Mouse (Mus musculus) forelimb bud, embryonic 11.5 days (tissue): ENCODE data around the gene Sbk1.
A peak's percentile ranks its signal among the peaks of the same experiment; 100 is the strongest.

Experiments
- DNase-seq: peaks from one replicate; pipeline ENCODE4 v3.0.0-alpha.2; 2012; ENCODE audit warnings: low read depth, low spot score

Sbk1 gene

DNA sequence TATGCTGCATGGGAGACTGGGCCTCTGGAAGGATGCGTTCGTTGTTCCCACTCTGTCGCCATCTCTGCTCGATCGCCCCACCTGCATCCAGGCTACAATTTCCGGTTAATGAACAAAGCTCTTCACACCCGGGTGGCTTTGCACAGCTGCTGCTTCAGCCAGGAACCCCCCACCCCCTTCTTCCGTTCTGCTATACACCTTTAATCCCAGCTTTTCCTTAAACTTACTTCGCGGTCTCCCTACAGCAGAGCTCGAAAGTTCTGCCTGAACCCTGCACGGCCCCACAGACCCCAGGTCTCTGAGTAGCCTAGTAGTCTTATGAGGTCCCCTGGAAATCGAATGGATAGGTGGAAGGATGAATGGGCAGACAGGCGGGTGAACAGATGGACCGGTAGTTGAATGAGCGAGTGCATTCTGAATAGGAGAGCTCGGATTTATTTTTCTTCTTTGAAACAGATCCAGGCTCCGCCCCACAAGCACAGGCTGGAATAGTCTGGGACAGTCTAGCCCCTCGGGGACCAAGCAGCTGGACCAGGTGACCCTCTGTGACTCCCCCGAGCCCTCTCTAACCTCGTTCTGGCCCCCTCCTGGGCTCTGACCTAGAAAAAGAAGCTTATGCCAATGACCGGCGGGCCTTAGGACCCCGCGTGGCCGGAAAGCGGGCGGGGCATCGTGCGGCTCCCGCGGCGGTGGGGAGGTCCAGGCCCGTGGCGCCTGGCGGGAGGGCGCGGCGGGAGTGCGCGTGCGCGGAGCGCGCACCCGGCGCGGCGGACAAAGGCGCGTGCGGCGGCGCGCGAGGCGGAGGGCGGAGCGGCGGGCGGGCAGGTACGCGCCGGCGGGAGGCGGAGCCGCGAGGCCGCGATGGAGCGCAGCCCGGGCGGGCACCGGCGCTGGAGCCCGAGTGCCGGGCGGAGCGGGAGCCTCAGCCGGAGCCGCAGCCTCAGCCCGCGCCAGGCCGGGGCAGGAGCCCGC, at the start of gene Sbk1:
Sbk1 (plus strand) TSS at position 908 of the 972 bp plus-strand sequence.
- peak; percentile 88 for DNase-seq

DNA sequence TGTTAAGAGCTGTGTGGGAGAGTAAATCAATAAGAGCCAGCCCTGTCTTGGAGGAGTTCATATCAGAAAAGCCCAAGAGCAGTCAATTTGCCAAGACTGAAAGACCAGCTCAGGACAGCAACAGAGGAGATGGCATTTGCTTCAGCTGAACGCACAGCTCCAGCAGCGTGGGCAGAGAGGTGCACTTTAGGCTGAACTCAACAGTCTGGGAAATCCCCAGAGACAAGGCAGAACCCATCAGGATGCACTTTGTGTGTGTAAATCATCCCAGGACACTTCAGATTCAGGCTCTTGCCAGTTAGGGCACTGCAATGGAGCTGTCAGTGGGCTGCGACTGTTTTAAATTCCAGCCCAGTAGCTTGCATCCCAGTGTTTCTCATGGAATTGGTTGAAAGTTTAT, 49.7 kb upstream of the Sbk1 start:
- no peak for DNase-seq

DNA sequence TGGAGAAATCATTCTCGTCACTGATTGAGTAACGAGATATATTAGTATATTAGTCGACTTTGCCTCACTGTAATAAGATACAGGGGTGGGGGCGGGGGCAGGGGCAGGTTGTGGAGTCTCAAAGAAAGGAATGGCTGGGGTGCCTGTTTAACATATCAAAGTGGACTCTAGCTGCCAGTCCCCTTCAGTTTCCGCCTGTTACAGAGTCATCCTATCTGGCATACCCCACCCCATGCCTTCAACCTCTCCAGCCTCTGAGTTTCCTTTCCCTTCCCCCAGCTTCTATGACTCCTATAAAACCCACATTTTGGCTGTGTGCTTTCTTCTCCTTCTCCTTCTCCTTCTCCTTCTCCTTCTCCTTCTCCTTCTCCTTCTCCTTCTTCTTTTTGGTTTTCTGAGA, 46.3 kb upstream of the Sbk1 start:
- DNase-seq, result no peak

DNA sequence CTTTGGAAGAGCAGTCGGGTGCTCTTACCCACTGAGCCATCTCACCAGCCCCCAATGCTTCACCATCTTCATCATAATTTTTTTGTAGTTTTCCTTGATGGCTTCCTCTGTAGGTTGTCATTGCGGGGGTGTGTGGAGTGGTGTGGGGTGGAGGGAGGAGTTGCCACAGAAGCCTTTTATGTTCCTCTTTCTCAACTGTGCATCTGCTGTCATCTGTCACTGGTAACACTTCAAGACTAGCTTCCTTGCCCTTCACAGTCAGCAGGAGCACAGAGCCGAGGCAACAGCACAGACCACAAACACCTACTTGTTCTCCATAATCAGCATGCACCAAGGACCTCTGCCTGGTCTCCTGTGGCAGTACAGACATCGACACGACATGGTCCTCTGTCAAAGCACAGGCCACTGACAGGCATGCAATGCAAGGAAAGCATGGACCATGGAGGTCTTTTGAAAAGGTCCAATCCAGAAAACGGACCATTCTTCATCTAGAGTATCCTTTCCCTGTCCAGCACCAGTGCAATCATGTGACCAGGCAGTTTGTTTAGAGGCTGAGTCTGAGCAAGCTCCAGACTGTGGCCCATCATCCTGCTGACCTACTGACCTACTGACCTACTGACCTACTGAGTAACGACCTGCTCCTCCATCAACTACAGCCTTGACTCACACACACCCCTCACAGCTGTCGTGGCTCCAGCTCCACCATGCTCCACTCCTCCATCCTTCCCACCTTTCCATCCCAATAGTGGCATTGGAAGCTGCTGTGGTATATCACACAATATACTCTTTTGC, 41.9 kb upstream of the Sbk1 start:
- DNase-seq, result no peak

DNA sequence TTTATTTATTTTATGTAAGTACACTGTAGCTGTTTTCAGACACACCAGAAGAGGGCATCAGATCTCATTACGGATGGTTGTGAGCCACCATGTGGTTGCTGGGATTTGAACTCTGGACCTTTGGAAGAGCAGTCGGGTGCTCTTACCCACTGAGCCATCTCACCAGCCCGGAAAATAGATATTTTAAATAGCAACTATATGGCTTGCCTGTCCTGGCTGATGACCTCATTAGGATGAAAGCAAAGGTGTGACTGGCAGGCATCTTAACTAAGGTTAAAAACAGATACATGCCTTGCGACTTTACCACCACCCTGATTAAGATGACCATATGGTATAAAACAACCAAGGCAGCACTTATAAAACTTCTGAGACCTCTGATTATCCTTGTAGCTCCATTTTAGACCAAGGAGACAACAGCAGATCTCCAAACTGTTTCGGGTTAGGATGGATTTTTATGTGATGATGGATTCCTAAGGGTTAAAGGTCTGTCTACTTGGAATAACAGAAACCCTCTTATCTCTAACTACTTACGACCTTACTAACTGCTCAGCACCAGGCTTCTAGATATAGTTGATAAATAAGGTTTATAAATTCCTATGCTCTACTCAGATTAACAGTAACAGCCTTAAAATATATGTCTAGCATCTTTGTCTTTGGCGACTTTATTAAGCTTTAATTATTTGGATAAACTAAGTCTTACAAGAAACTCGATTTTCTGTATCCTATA, 39.9 kb upstream of the Sbk1 start:
- no peak for DNase-seq

DNA sequence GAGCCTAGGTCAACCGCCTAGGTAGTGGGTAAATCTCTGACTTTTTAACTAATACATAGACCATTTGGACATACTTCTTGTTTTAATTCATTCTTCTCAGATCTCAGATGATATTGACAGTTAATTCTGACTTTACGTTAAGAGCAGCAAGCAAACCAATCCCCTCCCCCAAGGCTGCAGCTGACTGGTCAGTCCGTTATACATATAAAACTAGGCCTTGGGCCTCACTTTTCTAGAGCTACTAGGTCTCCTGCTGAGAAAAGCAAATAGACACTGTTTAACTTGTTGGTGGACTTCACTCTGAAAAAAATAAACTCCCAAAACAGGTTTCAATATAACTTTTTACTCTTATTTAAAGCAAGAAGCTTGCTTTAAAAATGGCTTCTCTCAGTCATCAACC, 37.8 kb upstream of the Sbk1 start:
- no peak for DNase-seq

DNA sequence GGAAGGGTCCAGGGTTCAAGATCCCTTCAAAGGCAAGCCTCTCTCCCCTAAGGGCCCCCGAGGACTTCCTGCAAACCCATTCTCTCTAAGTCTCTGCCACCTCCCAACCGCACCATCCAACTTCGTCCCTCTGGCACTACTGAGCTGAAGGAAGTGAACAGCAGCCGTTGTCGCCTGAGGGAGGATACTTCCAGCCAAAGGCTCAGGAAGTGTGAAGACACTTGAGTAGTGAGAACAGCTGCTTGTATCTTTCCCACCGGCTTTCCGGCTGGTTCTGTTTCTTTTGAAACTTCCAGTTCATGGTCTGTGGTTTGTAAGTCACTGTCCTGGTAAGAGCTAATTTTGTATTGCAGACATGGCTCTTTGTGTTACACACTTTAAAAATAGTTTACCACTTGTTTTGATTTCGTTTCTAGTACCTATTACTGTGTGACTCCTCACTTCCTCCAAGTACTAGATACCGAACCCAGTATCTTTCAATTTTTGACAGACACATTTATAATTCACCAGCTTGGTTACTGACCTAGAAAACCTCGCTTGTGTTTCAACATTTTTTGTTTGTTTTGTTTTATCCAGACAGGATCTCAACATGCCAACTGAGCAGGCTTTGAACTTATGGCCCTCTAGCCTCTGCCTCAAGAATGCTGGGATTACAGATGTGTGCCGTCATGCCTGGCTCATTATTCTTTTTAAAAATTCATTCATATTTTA, 36.2 kb upstream of the Sbk1 start:
- DNase-seq, result no peak

DNA sequence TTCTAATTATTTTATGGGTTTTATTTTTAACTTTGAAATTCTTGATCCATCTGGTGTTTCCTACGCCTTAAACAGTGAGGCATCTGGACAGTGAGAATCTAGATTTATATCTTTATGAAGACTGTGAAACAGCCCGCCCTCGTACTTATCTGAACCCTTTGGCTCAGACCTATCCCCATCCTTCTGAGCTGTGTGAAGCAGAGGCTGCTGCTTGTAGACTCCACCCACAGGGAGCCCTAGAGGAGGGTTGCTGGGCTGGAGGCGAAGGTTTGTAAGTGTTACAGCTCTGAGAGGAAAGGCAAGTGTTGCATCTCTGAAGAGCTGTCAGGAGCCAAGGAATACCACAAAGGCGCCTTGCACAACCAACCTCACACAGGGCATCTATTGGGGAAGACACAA, 35.6 kb upstream of the Sbk1 start:
- no peak for DNase-seq

DNA sequence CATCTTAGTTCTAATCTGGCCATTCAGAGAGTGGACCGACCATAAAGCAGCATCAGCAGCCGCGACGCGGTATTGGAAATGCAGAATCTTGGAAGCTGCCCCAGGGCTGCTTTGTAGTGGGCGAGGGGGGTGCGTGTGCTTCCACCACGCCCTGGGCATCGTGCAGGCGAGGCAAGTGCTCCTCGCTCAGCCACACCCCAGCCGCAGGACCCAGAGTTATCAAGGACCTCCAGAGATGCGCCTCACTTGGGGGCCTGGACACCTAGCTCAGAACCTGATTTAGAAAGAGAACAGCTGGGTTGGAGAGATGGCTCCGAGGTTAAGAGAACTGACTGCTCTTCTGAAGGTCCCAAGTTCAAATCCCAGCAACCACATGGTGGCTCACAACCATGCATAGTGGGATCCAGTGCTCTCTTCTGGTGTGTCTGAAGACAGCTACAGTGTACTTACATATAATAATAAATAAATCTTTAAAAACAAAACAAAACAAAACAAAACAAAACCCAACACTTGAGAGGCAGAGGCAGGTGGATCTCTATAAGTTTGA, 31.5 kb upstream of the Sbk1 start:
- no peak for DNase-seq

DNA sequence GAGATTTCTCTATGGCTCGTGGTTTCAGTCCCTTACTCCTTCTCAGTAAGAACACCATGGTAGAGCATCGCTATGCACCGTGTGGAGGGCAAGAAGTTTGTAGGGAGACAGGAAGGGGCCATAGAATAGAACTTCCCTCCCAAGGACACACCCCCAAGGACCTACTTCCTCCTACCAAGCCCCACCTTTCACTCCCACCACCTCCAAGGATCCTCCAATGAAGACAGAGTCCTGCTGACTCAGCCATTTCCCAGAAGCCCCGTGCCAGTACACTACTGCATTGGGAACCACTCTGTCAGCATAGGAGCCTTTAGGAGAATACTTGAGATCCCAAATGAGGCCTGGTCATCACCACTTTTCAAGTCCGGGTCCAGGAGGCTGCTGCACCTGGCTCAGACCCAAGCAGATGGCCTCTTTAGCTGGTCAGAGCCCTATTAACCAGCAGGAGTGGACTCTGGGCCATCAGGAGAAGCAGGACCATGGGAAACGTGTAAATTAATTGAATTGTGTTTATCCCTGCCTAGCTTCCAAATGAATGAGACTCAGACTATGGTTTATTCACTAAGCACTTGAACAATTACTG, 28.2 kb upstream of the Sbk1 start:
- no peak for DNase-seq

DNA sequence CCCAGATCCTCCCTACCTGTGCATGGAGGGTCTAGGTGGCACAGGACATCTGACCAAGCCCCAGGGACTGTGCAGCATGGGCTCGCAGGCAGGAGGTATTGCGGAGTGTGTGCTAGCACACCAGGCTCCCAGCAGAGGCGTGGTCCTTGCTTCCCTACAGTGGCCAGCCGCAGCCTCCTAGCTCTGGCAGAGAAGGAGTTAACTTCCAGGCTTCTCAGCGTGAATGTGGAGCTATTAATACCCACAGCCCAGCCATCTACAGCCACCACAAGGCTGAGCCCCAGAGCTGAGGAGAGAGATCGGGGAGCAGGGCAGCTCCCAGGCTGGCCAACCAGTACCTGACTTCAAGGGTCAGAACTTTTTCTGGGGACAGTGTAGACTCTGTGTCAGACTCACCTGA, 24.3 kb upstream of the Sbk1 start:
- DNase-seq, result peak; percentile 31

DNA sequence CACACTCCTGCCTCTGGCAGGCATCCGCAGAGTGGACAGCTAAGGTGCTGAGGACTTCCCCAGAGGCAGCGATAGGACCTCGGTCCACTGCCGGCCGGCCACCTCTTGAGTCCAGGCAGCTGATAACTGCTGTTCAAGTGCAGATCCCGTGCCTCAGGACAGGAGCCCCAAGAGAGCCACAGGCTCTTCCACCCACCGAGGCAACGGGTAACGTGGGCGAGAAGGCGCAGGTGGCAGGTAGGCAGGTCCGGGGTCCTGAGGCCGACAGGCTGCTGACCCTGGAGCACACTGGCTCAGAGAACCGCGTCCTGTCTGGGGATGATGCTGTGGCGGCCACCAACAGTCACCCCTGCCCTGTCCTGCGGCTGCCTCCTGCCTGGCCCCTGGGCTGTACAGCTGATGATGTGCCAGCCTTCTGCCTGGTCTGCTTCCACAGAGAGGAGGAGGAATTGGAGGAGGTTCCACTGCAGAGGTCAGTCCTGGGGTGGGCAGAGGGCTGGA, 23.7 kb upstream of the Sbk1 start:
- no peak for DNase-seq

DNA sequence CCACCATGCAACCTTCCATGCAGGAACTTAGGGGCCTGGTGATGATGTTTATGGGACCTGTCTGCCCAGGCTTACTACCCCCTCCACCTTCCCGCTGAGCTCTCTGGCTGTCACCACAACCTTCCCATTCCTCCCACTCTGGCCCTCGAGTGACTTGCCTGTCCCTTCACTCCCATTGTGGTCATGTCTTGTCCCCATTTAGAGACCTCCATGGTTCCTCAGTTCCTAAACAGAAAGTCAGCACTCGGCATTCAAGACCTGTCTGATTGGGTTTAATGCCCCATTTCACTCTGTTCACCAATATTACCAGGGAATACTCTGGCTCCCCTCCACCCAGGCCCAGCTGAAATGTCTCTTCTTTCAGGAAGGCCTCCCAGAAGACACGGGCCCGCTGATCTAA, 23.3 kb upstream of the Sbk1 start:
- no peak for DNase-seq

DNA sequence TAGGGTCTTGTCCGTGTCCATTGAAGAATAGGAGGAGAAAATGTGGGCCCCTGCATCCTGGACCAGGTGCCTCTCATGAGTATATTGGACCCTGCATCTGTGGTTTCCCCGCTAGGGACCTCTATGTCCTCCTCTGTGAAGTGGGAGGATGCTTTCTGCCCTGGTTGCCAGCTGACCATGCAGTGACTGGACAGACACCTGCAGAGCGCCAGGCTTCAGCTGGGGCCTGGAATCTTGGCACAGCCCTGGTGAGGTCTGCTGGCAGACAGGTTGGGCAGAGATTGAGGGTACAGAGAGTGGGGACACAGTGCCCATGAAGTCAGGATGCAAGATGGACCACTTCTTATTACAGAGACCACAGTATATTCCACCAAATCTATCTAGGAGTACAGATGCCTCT, 22.4 kb upstream of the Sbk1 start:
- DNase-seq, result no peak

DNA sequence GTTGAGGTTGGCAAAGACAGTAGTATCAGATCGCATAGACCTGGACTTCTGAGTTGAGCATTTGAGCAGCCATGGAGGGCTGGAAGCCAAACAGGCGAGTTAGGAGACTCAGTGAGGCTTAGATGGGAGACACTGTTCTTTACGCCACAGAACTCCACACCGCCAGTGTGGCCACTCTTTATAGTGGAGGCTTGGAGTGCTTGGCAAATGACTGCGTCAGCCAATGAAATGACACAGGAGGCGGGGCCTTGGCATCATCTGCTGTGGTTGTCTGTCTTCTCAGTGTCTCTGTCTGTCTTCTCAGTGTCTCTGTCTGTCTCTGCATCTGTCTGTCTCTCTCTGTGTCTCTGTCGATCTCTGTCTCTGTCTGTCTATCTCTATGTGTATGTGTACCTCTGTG, 21.9 kb upstream of the Sbk1 start:
- no peak for DNase-seq

DNA sequence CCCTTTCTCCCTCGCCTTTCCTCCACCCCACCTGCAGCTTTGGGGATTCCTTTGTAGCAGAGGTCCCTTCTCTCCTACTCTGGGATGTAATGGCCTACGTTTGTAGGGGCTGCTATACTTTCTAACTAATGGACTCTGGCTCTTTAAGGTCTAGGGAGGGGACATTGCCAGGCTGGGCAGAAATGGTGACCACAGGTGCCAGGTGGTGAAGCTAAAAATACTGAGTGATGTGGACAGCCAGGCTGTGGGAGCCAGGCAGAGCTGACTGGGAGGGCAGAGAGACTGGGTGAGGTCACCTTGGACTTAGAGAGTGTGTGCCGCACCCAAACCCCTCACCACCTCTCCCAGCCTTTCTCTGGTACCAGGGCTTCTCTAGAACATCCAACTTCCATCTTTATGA, 20.7 kb upstream of the Sbk1 start:
- DNase-seq, result no peak

DNA sequence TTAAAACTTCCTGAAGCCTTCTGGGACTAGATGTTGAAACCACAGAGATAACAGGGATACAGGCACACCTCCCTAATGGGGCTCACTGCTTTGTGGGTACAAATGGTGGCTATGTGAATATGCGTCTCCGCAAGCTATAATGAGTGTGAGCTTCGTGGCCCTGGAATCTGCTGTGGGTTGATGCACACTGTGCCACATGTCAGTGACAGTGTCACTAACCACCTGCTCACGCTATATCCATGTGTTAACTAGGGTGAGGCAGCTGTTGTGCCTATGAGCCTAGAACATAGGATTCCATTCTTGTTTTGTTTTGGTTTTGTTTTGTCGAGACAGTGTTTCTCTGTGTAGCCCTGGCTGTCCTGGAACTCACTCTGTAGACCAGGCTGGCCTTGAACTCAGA, 20.2 kb upstream of the Sbk1 start:
- no peak for DNase-seq

DNA sequence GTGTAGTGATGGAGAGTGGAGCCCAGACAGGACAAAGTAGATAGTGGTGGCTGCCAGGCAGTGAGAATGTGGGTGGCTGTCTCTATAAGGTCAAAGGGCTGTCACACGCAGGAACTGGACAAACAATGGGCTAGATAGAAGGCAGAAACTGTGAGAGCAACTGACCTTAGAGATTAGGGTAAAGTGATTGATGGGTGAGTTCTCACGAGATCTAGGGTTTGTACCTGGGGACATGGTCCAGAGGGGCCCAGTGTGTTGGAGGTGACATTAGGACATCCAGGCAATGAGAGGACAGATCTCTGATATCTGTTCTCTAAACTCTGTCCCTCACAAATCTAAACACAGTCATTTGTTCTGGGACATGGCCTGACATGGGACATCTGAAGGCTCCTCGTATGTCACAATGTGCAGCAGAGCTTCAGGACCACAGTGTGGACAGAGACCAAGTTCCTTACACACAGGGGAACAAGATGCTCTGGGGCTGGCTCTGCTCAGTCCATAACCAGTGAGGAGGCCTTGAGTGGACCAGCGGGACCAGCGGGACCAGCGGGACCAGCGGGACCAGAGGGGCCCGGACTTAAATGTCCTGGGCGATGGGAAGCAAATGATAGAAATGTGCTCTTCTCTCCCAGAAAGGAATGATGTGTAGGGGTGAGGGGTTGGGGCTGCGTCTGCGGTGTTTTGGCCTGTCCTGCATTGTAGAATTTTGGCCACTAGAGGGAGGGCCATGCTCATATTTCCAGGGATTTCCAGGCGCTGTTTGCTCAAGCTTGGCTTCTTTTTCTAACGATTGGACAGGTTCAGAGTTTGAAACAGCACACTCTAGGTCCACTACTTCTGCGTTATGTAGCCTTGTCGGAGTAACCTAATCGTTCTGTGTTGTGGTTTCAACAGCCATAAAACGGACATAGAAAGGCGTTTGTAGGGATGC, 11.9 kb upstream of the Sbk1 start:
- DNase-seq, result peak; percentile 73

DNA sequence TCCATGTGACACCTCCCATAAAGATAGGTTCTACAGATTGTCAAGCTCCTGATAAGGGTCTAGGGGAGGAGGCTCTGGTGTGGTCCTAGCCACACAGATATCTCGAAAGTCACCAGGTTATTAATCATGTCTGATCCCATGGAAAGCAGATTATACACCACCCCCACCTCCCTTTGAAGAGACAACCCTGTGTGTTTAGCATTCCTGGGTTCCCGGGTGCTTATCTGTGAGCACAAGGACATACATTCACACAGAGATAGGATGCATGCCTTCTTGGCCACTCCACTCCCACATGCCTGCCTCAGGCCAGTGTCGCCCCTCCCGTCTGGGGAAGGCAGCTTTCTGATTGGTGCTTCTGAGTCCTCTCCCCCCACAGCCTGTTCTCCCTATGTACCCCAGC, 10.6 kb upstream of the Sbk1 start:
- DNase-seq, result no peak

DNA sequence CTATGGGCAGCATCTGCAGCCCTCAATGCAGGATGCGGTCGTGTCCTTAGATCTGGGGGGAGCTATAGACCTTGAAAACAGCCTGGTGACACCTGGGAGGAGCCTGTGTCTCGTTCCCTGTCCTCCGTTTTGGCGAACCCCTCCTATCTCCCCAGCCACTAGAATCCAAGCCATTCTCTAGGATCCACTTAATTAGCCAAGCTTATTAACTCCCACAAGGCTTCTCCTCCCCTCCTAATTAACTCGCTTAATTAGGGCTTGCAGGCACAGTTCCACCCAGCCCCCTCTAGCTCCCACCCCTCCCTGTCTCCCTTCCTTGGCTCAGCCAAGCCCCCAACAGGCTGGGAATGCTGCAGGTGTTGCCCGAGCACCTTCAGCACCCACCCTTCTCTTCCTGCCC, 8.5 kb upstream of the Sbk1 start:
- DNase-seq, result no peak
